Mouse (Mus musculus): ENCODE measurements at regions not wholly inside any gene's neighbourhood (a gene's known extent, or its start where the extent isn't known, plus 50 kb on each side); places are given as distances from the start of the nearest gene placed in this dataset.
"Not testable (repeated sequence)": the region's sequence is repeated elsewhere in the genome, so short reads cannot be mapped to it uniquely, and the experiment has no call there.

- peak; percentile 8 for DNase-seq
Observed at GRCm38 (mm10) chr17:69563165-69563564, 124.0 kb downstream of the Akain1 start.

DNA sequence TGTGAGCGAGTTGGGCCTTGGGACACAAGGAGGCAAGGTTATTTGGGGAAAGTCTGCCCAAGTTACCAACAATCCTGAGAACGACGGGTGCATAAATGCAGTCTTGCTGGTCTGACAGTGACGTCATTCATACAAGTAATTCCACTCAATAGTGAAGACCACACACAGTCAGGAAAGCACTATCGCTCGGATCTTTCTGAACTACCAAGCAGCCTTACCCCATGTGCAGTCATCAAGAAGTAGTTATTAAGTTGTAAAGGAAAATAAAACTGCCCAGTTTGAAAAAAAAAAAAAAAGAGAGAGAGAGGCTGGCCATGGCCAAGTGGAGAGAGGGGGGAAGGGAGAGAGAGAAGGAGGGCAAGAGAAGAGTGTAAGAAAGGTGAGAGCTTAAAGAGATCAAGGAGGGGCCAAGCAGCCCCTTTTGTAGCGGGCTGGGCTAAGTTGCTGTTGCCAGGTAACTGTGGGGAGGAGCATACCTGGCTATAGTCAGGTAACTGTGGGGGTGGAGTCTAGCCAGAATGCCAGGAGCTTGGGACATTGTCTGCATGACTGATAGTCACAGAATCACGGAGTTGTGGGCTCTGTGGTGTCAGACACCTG, 132.0 kb downstream of the Akain1 start:
- not testable (repeated sequence) for DNase-seq

DNA sequence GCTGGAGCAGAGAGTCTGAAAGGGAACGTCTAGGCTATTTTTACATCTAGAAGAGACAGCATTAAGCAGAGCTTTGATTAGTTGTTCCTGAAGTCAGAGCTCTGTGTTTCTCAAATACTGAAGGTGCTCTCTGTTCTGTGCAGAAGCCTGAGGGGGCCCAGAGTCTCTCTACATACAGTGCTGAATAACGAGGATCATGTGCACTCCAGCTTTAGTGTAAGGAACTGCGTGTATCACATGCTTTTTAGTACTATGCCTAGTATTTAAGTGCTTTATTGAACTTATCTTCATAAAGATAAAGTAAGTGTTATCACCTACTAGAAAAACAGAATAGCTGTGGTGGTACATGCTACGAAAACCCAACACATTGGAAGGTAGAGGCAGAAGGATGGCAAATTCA, 151.4 kb downstream of the Akain1 start:
- DNase-seq: no peak

GRCm38 (mm10) chr17:69597773-69598295, 158.7 kb downstream of the Akain1 start:
- DNase-seq: no peak

DNA sequence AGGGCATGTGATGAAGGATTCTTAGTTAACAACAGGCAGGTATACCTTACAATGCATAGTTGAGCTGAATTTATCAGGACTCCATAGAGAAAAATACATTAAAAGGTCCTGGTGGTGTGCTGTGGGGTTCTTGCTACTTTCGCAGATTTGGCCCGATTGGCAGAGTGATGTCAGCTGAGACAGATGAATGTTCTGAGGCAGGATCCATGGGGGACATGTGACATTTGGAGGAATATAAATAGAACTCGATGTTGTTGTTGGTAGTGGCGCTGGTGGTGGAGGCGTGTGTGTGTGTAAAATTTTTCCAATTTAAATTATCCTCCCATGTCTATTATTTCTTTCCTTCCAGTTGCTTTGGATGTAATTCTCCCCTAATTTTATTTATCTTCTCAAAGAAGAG, 159.3 kb downstream of the Akain1 start:
- no peak for DNase-seq

DNA sequence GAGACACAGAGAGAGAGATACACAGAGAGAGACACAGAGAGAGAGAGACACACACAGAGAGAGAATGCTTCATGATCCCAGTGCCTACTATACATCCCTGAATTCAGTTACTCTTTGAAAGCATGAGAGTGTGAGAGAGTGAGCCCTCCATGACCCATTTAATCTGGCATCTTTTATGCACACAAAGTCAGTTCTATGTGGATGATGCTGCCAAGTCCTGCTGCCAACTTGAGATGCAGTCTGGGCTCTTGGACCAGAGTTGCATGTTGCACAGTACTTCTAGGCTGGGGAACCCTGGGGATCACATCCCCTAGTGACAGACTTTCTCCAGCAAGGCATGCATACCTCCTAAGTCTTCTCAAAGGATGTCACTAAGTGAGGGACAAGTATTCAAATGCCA, 164.5 kb downstream of the Akain1 start:
- no peak for DNase-seq

DNA sequence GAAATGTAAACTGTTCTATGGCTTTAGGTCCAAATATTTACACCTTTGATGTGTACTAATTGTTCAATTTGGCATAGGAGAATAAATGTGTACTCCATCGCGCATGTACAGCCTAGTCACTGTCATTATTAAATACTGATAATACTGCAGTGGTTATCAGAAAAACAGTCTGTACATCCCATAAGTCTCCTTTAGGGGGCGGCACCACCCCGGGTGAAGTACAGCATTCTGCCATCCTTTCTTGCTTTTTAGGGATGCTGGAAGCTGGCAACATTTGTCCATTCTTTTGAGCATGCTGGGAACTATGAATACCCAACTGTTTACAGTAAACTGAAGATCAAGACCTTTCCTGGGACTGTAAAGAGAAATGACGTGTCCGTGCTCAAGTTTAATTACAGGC, 165.6 kb downstream of the Akain1 start:
- DNase-seq: no peak

DNA sequence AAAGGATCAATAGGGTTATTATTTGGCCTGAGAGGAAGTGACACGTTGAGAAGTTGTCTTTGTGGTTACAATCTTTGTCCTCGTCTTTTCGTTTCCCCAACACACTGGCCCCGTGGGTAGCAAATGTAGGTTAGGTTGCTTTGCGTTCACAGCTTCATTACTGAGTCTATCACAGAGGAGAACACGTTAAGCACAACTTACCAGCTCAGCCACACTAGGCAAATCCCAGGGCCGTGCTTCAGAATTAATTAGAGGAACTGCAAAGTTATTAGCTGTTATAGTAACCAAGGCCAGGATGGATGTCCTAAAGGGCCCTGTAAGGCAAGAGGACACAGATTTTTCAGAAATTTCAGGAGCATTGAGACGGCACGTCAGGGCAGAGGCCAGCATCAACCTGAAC, 166.3 kb downstream of the Akain1 start:
- no peak for DNase-seq

DNA sequence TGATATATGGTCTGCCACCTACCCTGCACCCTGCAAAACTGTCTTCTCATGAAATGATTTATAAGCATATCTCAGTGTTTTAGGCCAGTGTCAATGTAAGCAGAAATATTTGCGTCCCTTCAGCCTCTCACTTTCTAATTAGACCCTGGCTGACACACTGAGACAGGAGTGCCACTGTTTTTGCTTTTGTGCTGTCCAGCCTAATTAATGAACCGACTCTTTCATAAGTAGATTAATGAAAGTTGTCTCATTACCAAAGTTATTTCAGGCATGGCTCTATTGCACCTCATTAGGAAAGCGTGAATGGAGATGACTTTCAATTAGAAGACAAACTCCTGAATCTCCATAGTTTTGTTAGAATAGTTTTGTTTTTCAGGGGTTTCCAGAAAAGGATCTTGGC, 192.3 kb downstream of the Akain1 start:
- no peak for DNase-seq

- DNase-seq: not testable (repeated sequence)
Observed at GRCm38 (mm10) chr17:69650496-69650895, 211.4 kb downstream of the Akain1 start.

DNA sequence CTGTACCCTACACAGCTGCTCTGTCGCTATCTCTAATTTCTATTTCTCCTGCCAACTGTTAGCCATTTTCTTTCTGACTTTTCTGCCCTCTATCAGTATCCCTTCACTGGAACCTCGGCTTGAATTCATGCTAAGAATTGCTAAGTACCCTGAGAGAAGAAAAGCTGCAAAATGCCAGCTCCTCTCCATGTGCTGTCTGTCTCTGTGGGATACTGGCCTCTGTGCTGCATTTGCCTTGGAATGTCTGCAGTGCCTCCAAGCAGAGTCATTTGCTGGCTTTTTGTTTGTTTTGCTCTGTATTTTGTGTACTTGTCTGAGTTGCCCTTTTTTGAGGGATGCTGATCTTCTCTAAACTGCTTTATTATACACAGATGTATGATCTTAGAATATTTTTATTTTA, 215.5 kb downstream of the Akain1 start:
- no peak for DNase-seq

GRCm38 (mm10) chr17:69672530-69672929, 233.4 kb downstream of the Akain1 start:
- DNase-seq: no peak

GRCm38 (mm10) chr17:69683091-69683490, 244.0 kb downstream of the Akain1 start:
- DNase-seq: no peak

- DNase-seq: no peak
Observed at GRCm38 (mm10) chr17:69685625-69686257, 246.6 kb downstream of the Akain1 start.

- DNase-seq: no peak
Observed at GRCm38 (mm10) chr17:69686383-69686782, 247.3 kb downstream of the Akain1 start.

GRCm38 (mm10) chr17:69695341-69695740, 256.2 kb downstream of the Akain1 start:
- no peak for DNase-seq

DNA sequence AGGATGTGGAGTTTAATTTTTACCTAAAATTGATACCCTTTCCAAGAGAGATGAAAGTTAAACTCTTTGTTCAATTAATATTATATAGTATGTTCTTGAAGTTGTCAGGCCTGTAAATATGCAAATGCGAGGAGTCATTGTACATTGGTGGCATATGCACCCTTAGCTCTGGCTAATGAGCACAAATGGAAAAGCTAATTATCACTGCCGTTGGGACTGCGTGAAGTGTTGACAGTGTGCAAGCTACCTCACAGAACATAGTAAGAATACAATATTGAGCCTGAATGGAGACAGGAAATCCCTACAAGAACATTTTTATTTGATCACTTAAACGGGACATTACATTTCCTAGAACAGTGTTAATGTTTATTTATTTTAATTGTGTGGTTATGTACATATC, 241.5 kb upstream of the Dlgap1 start:
- DNase-seq: no peak

GRCm38 (mm10) chr17:69732981-69733380, 235.9 kb upstream of the Dlgap1 start:
- no peak for DNase-seq

DNA sequence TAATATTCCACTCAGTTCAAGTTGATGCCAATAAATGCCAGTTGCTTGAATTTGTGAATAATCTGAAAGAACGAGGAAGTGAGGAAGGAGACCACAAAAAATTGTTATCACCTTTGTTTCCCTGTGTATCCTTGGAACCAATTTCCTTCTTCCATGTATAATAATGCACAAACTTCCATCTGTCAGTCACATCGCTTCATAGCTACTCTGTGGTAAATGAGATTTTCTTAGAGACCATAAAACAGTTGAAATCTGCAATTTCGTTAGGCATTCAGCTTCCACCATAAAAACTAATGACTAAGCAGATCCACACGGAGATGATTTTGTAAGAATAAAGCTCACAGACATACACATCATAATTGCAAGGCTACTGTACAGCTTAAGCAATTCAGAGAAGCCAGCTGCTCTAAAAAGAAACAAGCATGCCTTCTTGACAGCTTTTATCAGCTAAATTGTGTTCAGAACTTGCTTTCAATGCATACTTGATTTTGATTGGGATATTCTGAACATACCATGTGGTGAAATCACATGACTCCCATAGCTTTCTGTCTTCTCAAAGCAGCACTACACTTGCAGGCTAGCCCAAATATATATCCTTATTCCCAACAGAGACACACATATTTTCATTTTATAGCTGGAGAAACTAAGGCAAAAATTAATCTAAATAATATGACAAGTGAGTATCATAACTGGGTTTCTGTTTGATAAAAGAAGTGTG, 232.3 kb upstream of the Dlgap1 start:
- no peak for DNase-seq

GRCm38 (mm10) chr17:69769002-69769421, 199.9 kb upstream of the Dlgap1 start:
- no peak for DNase-seq

DNA sequence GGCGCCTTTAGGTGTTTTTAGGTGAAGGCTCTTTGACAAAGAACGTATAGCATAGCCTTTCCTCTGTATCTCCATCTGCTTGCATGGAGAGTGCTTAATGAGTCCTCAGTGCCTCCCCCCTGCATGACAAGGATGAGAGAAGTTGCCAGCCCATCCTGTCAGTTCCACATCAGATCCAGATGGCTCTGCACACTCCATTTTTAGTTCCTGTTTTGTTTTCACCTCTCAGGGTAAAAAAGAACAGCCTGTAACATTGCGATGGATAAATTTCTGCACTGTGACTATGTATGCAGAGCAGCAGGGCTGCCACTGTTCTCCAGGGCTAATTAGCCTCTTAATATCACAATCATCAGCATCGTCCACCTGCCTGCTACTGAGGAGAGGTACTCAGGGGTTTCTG, 198.8 kb upstream of the Dlgap1 start:
- DNase-seq: no peak

GRCm38 (mm10) chr17:69781201-69781600, 187.7 kb upstream of the Dlgap1 start:
- DNase-seq: no peak

DNA sequence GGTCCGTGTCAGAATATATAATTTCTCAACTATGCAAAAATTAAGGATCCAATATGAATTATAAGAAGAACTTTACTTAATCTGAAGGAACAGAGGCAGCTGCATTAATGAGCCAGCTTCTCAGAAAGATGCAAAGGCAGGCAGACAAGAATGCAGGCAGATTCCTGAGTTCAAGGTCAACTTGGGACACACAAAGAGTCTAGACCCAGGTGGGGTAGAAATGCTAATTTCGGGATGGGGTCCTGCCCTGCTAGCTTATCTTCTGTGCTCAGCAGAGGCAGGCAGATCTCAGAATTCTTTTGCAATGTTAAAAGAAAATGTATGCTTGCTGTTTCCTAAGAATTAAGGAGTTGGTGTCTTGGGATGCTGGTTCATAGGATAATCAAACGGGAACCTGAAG, 181.9 kb upstream of the Dlgap1 start:
- DNase-seq: no peak

DNA sequence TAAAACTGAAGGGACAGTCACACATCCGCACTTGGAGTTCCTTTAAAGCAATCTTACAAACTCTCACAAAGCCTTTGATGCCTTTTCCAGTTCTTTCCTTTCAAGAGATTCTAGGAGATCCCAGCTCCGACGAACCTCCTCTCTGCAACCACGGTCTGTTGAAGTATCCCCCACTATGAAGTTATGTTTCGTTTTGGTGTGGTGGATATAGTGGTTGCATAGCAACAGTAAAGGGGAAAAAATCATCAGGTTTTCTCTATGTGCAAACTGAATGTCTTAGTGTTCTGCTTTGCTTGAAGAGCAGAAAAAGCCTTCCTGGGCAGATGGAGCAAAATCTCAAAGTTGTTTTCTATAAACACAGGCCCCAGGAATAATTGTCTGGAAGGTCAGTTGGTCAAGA, 147.4 kb upstream of the Dlgap1 start:
- DNase-seq: no peak
